Mouse (Mus musculus) bone marrow, adult 2 months (tissue): ENCODE measurements around the gene Tank.

ENCODE experiments used
- CTCF ChIP-seq: fragments of 200-500 bp; IDR thresholded peaks from 2 replicates; pipeline ENCODE4 v1.5.1; 2011; ENCODE audit warnings: low read length, control low read depth; ENCODE audit not compliant: control insufficient read depth, insufficient read depth
- POLR2A ChIP-seq: fragments of 200-500 bp; IDR thresholded peaks from 2 replicates; pipeline ENCODE4 v1.6.1; 2011; ENCODE audit warnings: low read depth, mild to moderate bottlenecking, control low read depth, low read length, borderline replicate concordance; ENCODE audit not compliant: control insufficient read depth

GRCm38 (mm10) chr2:61668260-61668659 is 89.9 kb downstream of the Tank start:
- no peak for TF ChIP-seq POLR2A
- TF ChIP-seq CTCF: peak; percentile 68
